Mouse (Mus musculus): Measurements from ENCODE around the gene Ss18l1.

Gene Ss18l1

DNA sequence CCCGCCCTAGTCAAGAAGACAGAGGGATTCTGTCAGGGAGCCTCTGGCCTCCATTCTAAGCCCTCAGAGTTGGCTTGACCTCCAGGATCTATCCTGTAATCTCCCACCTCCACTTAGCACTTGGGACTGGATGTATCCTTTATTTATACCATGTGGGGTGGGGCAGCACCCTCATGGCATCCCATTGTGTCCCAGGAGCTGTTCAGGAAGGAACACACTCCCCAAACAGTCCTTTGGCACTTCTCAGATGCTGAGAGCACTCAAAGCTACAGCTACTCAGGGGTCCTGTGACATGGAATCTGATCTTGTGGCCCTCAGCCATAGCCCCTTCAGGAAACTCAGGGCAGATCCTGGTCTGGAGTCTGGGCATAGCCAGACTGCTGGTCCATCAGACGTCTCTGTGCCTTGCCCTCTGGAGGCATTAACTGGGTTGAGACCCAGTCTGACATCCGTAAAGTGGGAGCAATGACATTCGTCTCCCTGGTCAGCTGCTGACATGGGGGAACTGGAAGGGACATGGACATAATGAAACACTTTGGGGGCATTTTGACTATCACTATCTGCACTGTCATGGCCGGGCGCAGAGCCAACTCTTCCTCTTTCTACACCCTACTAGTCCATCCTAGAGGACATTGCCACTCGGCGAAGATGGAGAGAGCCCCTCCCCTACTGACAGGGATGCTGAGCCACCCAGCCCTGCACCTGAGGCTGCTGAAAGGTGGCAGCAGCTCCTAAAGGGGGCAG, 74.6 kb downstream of the Ss18l1 start:
- in situ Hi-C loops (cut with MboI; ENCODE audit: low sequenced_read_pairs), result no loop called here

DNA sequence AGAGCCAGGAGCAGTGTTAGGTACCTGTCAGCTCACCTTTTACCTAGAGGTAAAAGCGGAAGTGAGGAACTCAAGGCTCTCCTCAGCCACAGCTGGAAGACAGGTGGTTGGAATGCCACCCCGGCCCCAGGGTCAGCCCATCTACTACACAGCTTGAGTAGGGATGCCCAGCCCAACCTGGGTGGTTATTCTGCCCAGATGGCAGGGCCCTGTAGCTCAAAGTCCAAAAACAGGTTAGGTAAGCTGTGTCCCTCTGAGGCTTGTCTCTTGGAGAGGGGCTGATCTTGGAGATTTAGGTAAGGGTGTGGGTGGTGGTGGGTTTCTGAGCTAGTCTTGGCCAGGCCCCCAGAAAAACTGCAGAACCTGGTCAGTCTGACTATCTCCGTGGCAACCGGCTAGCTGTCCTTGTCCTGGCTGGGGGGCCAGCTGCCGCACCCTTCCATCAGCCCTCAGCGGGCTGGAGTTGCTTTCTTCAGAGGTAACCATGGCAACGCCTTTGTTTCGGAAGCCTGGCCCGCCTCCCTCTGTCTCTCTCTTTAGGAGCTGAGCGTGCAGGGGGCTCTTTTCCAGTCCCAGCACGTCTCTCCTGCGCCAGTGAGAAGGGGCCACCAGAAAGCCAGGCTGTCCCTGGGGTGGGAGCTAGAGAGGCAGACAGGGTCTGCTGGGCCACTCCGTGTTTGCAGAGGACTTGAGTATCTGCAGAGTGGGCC, 75.3 kb downstream of the Ss18l1 start:
- in situ Hi-C loops (cut with MboI; ENCODE audit: low sequenced_read_pairs), result no loop called here

DNA sequence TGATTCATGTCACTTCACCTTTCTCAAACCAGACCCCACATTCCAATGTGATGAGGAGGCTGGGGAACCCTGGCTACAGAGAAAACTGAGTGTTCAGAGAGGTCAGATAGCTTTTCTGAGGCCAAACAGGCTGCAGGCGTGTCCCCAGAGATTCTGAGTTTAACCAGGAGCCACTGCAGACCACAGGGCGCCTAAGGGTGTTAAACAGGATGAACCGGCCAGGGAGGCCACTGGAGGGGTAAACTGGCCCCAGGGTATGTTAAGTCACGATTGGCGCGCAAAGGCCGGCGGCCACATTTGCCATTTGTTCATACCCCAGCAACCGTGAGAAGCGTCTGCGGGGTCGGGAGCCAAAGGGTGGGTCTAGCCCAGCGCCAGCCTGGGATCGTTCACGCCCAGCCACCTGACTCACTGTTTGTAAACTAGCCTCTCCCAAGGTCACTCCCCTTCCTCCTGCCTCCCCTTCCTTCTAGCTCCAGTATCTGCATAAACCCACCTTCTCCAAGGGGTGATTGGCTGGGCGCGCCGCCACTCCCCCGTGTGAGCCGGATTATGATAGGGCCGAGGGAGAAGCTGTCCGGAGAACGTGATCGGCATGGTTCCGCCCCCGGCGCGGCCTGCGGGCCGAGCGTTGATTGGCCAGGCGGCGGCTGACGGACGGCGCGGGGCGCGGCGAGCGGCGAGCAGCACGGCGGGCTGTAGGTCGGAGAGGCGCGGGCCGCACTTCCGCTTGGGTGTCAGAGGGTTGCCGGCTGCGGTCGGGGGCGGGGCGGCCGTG, 76.5 kb downstream of the Ss18l1 start, which contains the start of gene Osbpl2:
Gene Osbpl2 (plus strand): TSS at position 646 of the 778 bp plus-strand sequence.
- in situ Hi-C loops (cut with MboI; ENCODE audit: low sequenced_read_pairs), result no loop called here

Measured in CH12F3 (cell line).